Mouse (Mus musculus): Measurements from ENCODE around the gene Capn13.

- TF ChIP-seq CTCF (conservative IDR thresholded peaks at IDR 0.05; ENCODE audit: low read length) = no peak
- TF ChIP-seq NANOG (IDR thresholded peaks at IDR 0.05; ENCODE audit: borderline replicate concordance, low read length) = no peak
Measured at GRCm38 (mm10) chr17:73300147-73300880, 100.4 kb downstream of the Capn13 start.

Data from E14TG2a.4 (cell line).